Mouse (Mus musculus) thymus, adult 2 months (tissue): Measurements from ENCODE around the gene Akap5. TPM values are rescaled to one million over a fixed set of nuclear protein-coding genes. Genes with fewer than 3 reads are reported as not detected.

ENCODE experiments used
- DNase-seq: peaks from one replicate; pipeline ENCODE4 v3.0.0; 2021
- H3K27ac ChIP-seq: fragments of 200-500 bp; 2 replicates; pipeline ENCODE4 v1.5.1; 2012; ENCODE audit warnings: low read length, control low read depth; ENCODE audit not compliant: control insufficient read depth, insufficient read depth
- H3K27me3 ChIP-seq: fragments of 200-500 bp; 2 replicates; pipeline ENCODE4 v1.6.1; 2012; ENCODE audit warnings: mild to moderate bottlenecking, low read length, moderate library complexity, mixed read lengths; ENCODE audit not compliant: control insufficient read depth, insufficient read depth
- H3K36me3 ChIP-seq: fragments of 200-500 bp; 2 replicates; pipeline ENCODE4 v1.6.1; 2012; ENCODE audit warnings: mild to moderate bottlenecking, low read length, moderate library complexity; ENCODE audit not compliant: control insufficient read depth, insufficient read depth
- H3K4me1 ChIP-seq: fragments of 200-500 bp; replicated peaks from 2 replicates; pipeline ENCODE4 v1.6.1; 2012; ENCODE audit warnings: low read length; ENCODE audit not compliant: control insufficient read depth, insufficient read depth
- H3K4me3 ChIP-seq: fragments of 200-500 bp; 2 replicates; pipeline ENCODE4 v1.5.1; 2012; ENCODE audit warnings: mild to moderate bottlenecking, low read length, control low read depth, moderate library complexity; ENCODE audit not compliant: control insufficient read depth, insufficient read depth
- CTCF ChIP-seq: fragments of 200-500 bp; IDR thresholded peaks from 2 replicates; pipeline ENCODE4 v1.5.1; 2012; ENCODE audit warnings: mild to moderate bottlenecking, control low read depth, low read length, moderate library complexity, borderline replicate concordance; ENCODE audit not compliant: control insufficient read depth, poor library complexity, insufficient read depth; ENCODE audit errors: extremely low read depth
- POLR2A ChIP-seq: fragments of 200-500 bp; IDR thresholded peaks from 2 replicates; pipeline ENCODE4 v1.6.1; 2012; ENCODE audit warnings: mild to moderate bottlenecking, low read length, control low read depth, moderate library complexity; ENCODE audit not compliant: control insufficient read depth, poor library complexity, insufficient read depth; ENCODE audit errors: extremely low read depth
- WGBS: fragments of 180-500 bp; shearing (Covaris S2); methylation state at CpG from one replicate; pipeline ENCODE4 v1.1.7; 2018; 5-methylcytosine and 5-hydroxymethylcytosine counted together
- polyA plus RNA-seq: library from polyadenylated mRNA; depleted of rRNA; stranded (reverse); fragments of >200 nt; gene quantifications from 2 replicates; pipeline ENCODE4 v1.2.3, GENCODE M21; 2012; rRNA removed

The Akap5 gene
- polyA plus RNA-seq, 1 experiment = 0.16 TPM

GRCm38 (mm10) chr12:76378556-76378955 lies 53.9 kb downstream of the Akap5 start:
- Histone ChIP-seq H3K36me3 (no peaks in the 10 kb centered on the region), H3K4me3 (no peak overlapping the region), H3K27me3 (no peaks in the 10 kb centered on the region), H3K4me1 (peaks cover 8% of the 10 kb centered on the region), H3K27ac (no peak overlapping the region)
- DNase-seq = no peak
- 97% methylated on average over 5 of the region's 5 CpGs for WGBS
- TF ChIP-seq CTCF (no peak), POLR2A (no peak)

GRCm38 (mm10) chr12:76380151-76380550 lies 55.5 kb downstream of the Akap5 start:
- Histone ChIP-seq H3K36me3 (peaks cover under 1% of the 10 kb centered on the region; the same call in 1 of the 2 replicates), H3K4me3 (no peak overlapping the region), H3K4me1 (peaks cover 5% of the 10 kb centered on the region), H3K27ac (no peak overlapping the region), H3K27me3 (no peaks in the 10 kb centered on the region)
- no peak for DNase-seq
- 96% methylated on average over 7 of the region's 7 CpGs for WGBS
- TF ChIP-seq POLR2A (no peak), CTCF (no peak)

Other genes starting within 250 kb of the Akap5 start
- 0.08 and 0.38 TPM in 2 replicates for gene Esr2, start 147.6 kb upstream of the Akap5 start, polyA plus RNA-seq
- gene Tex21, start 78.1 kb upstream of the Akap5 start, polyA plus RNA-seq = not detected in 2 replicates
- 20.9 and 28.6 TPM in 2 replicates for gene Mthfd1, start 69.6 kb upstream of the Akap5 start, polyA plus RNA-seq
- 22.1 and 28.7 TPM in 2 replicates for gene Zbtb25, start 44.7 kb downstream of the Akap5 start, polyA plus RNA-seq
- gene Zbtb1, start 45.4 kb downstream of the Akap5 start, polyA plus RNA-seq = 7.2 and 8.0 TPM in 2 replicates
- 5.1 and 6.0 TPM in 2 replicates for gene Hspa2, start 79.3 kb downstream of the Akap5 start, polyA plus RNA-seq
- not detected in 2 replicates for gene Ppp1r36, start 92.6 kb downstream of the Akap5 start, polyA plus RNA-seq
- 12.0 and 13.6 TPM in 2 replicates for gene Plekhg3, start 206.0 kb downstream of the Akap5 start, polyA plus RNA-seq